Mouse (Mus musculus) thymus, postnatal 25 days (tissue): ENCODE measurements at regions not wholly inside any gene's neighbourhood (a gene's known extent, or its start where the extent isn't known, plus 50 kb on each side); places are given as distances from the start of the nearest gene placed in this dataset.
"Not testable (repeated sequence)": the region's sequence is repeated elsewhere in the genome, so short reads cannot be mapped to it uniquely, and the experiment has no call there.

ENCODE experiments used
- DNase-seq: peaks from one replicate; pipeline ENCODE4 v3.0.0; 2022

DNA sequence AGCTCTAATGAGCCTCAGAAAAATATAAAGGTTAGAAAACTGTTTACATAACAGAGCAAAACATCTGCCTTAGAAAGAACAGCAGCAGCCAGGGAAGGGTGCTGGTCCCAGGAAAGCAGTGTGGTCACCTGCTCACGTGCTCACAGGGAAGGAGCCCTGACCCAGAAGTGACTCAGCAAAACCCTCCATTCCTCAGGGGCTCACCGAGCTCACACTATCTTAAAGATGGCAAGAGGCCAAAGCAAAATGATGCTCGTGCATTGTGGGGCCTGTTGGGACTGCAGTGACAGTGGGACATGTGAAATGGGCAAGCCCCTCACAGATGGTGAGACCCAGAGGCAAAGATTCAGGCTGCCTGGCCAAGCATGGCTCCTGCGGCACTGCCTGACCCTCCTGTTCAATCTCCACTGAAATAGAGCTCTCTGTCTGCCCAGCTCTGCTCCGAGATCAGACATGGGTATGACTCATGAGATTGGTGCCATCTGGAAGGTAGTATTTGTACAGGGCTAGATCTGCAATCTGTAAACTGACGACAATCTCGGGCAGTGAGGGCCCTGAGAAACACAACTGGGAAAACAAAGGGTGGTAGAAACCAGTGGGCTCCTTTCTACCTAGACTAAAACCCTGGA is 138.4 kb downstream of the Tcp10c start:
- DNase-seq: not testable (repeated sequence)

DNA sequence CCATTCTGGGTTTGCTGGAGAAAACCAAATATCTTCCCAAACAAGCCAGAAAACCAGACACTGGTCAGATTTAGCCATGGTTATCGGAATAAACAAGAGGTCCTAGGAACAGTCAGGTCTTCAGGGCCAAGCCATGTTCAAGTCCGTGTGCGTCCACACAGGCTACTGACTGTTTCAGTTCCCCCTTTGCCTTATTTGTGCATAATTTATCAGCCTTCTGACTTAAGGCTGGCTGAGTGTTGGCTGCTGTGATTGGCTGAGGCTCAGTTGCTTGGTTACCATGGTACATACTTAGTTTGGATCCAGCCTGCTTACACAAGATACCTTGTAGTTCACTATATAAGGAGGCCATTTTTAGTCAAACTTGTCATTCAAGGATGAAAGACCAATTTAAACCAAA is 139.5 kb downstream of the Tcp10c start:
- DNase-seq: not testable (repeated sequence)

DNA sequence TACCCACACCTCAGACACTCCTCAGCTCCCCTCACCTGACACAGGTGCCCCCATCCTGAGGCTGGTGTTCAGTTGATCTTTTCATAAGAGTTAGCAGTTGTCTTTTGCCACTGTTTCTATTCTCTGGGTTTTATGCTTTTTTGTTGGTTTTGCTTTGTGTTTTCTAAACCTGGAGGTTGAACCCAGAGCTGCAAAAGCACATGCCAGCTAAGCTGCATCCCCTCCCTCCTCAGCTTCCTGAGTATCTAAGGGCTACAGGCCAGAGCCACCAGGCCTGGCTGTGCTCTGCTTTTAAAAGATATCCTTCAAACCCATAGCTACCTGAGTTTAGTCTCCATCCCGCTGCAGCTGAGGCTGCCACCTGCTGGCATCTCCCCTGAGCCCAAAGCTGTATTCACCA is 140.1 kb downstream of the Tcp10c start:
- not testable (repeated sequence) for DNase-seq

DNA sequence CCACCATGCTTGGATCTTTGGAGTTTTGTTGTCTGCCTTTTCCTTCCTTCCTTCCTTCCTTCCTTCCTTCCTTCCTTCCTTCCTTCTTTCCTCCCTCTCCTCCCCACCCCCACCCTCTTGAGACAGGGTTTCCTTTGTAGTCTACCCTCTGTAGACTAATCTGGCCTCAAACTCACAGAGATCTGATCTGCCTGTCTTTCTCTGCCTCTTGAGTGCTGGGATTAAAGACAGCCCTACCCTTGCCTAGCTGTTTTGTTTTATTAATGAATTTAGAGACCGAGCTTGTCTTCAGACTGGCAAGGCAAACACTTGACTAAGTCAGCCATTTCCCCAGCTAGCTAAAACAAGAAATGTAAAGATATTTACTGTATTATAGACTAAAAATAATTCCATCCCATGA is 150.0 kb downstream of the Tcp10c start:
- DNase-seq: not testable (repeated sequence)

DNA sequence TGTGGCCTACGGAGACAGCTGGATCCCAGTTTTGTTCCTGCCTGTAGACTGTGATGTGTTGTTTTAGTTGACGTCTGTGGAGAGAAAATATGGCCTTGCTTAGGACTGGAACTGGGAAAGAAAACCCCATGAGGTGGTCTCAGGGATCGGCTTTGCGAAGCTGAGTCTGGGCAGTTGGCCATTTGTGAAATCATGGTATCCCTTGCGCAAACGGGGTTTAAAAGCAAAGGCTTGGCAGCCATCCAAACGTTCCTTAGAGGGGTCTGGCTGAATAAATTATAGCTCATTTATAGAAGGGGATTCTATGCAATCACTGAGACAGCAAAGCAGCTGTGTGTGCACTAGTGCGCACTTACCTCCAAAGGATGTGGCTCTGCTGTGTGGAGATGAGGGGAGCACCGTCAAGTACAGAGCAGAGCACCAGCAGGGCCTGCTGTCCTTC is 150.5 kb downstream of the Tcp10c start:
- DNase-seq: not testable (repeated sequence)

DNA sequence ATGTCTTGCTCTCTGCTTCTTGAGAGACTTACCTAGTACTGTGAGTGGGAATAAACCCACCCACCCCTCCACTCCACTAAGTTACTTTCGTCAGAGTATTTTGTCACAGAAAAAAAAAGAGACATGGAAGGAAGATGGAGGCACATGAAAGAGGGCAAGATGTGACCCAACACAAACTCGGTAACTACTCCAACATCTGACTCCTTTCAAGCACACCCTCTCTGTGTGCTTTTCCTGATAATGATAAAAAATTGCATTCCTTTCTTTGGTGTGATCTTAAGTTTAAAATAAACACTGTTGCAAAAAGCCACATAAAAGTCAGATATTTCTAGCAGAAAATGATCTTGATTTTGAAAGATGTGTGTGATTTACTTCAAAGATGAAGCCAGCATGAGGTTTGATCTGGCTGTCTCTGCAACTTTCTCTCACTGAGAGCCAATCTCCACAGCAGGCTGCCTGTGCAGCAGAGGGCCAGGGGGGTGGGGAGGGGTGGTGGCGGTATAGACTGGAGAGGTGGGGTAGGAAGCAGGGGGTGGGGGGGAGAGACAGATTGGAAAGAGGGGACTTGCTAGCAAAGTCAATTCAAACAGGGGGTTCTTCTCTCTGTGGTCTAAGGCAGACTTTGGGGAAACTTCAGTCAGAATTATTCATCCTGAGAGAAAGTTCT is 153.2 kb downstream of the Tcp10c start:
- not testable (repeated sequence) for DNase-seq

DNA sequence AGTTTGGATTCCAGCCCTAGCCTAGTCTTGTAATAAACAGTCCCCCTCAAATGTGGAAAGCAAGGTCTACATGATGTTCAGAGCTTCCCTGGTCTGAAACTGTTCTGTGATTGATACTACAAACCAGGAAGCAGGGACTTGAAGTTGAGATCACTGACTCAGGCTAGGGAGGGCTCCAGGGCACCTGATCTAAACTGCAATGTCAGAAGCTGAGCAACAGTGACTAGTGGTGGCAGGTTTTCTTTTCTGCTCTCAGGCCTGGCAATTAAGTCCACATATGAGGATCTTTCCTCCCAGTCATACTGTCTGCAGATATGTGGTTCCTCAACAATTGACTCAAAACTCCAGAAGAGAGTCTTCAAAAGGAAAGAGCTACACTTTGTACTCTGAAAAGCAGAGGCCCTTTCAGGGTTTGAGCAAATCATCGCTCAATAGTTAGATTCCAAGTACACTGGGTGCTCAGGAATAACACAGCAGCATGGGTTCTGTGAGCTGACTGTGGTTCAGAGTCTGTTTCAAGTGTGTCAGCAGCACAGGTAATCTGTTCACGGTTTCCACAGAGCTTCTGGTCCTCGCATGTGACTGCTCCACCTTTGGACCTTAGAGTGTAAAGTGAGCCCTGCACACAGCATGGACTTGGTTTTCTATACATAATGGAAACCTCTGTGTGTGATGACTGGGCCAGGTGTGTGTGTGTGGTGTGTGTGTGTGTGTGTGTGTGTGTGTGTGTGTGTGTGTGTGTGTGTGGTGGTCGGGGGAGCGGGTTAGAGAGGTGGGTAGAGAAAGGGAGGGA is 165.2 kb downstream of the Tcp10c start:
- not testable (repeated sequence) for DNase-seq

DNA sequence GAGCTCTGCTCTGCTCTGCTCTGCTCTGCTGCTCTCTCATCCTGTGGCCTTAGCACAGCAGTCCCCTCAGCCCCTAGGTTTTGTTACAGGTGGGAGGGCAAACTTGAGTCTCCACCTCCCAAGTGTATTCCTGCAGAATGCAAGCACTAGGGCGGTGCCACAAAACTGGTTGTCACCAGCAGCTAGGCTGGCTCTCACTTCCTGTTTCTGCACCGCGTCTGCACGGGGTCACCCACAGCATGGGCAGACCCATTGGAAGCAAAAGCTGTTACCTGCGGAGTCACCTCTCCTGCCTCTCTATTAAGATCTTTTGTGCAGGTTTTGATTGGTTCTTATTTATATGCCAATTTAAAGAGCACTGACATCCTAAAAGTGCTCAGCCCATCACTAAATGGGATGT is 178.2 kb downstream of the Tcp10c start:
- not testable (repeated sequence) for DNase-seq

DNA sequence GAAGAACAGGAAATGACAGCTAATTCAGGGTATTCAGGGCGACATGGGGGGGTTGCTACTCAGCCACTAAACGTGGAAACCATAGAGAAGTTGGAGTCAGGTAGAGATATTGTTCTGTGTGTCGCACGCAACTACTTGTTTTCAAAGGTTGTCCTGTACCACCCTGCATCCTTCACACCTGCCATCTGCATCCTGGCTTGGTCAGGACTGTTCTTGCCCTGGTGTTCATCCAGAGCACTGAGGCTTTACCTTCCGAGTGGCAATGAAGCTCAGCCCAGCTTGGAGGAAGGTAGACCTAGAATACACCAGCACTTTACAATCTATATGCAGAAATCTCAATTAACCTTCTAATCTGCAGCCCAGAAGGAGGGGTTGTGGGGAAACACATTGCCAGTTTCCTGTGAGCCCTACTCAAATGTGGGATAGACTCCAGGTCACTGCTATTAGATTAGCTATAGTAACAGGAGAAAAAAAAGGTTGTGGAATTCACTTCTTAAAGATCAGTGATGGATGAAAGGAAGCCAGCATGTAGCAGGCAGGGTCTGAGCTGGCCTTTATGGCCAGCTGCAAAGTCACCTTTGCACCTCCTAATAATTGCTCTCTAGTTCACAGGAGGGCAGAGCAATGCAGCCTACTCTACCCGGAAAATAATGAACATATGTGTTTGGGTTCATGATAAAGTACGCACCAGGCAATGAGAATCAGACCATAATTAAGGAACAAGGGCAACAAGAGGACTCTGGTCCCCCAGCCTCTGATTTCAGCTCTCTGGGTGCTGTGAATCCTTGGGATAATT is 186.3 kb downstream of the Tcp10c start:
- DNase-seq: no peak

DNA sequence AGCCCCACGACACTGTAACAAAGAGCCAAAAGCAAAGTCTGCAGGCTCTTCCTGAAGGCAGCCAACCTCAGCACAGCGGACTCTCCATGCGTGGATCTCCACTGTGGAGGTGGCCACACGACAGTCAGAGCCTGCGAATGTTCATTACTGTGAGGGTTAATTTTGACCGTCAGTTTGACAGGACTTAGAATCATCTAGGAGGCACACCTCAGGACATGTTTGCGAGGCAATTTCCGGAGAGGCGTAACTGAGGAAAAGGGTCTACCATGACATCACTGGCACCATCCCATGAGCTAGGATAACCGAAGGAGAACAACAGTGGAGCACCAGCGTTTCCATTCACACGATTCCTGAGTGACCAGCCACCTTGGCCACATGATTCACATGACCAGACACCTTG is 186.9 kb downstream of the Tcp10c start:
- no peak for DNase-seq

DNA sequence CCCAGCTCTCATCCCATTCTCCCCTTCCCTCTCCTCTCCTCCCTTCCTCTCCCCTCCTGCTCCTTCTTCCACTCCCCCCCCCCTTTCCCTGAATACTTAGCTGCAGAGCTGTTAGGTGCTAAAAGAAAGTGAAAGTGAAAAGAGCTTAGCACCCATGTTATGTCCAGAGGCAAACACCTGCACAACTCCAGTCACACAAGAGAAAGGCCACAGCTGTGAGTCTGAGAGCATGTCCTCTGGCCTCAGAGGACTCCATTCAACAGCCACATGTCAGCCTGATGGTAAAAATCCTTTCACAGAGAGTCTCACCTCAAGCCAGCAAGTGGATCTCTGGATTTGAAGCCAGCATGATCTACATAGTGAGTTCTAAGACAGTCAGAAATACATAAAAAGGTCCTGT is 187.9 kb downstream of the Tcp10c start:
- peak; percentile 36 for DNase-seq

DNA sequence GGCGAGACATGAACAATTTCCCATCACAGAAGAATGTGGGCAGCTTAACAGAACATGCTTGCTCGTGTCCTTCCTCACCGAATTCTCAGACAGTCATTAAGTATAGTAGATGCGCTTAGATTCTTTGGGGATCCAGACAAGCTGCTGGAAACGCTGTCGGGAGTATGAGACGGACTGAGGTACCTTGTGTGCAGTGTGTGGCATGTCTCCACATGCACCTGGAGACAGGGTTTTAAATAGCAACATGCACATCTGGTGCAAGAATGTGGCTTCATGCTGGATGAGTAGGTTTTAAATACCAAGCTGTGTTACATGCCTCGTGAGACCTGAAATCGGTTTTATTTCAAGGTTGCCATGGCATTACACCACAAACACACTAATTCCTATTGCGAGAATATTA is 188.5 kb downstream of the Tcp10c start:
- DNase-seq: peak; percentile 35

DNA sequence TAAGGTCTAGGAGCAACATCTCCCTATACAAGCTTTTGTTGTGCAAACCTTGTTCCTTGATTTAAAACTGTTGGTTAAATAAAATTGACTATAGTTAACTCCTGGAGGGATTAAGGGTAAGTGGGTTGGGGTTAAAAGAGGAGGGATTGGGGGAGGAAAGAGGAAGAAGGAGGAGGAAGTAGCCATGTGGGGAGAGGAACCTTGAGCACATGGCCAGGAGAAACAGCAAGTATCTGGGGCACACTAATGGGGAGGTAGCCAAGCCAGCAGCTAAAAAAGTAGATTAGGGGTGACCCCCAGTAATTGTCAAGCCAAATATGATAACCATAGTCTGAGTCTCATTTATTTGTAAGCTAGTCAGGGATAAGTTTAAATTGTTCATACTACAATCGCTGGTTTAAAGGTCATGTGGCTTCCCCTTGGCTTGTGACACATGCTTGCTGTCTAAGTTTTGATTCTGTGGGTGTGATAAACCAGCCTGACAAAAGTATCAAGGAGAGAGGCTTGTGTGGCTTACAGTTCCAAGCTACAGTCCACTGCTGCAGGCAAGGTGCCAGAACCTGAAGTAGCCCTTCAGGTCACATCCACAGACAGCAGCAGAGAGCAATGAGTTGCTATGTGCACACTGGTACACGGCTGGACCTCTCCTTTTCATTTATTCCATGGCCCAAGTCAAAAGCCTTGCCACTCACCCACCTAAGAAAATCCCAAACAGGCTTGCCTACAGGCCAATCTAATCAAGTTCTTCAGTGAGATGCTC is 189.8 kb downstream of the Tcp10c start:
- peak; percentile 19 for DNase-seq

DNA sequence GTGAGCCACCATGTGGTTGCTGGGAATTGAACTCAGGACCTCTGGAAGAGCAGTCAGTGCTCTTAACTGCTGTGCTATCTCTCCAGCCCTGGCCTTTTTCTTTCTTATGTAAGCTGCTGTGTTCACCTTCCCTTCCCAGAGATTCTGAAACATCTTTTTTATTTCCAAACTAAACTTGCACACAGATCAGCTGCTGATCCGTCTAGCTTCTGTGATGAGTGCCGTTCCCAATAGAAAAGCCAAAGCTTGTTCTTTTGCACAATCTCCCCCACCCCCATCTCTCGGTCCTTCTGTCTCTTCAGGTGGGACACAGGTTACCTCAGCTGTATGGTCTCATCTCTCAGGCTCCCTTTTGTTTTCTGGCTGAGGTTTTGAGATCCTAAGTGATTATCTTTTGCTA is 191.9 kb downstream of the Tcp10c start:
- DNase-seq: no peak

DNA sequence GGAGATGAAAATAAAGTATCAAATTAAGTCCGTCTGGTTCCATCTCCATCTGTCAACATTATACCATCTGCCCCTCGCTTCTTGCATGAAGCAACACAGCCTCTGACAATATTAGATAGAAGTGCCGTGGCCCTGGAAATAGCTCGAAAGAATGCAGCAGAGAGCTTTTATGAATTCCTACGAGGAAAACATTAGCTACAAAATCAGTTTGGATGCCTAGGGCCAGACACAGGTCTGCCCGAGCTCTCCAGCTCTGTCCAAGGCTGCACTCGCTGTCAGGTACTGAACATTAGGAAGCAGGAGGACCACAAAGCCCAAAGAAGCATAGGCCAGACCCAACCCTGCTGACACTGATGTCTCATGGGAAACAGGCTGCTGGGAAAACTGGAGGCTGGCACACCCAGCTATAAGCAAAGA is 192.3 kb downstream of the Tcp10c start:
- DNase-seq: no peak

DNA sequence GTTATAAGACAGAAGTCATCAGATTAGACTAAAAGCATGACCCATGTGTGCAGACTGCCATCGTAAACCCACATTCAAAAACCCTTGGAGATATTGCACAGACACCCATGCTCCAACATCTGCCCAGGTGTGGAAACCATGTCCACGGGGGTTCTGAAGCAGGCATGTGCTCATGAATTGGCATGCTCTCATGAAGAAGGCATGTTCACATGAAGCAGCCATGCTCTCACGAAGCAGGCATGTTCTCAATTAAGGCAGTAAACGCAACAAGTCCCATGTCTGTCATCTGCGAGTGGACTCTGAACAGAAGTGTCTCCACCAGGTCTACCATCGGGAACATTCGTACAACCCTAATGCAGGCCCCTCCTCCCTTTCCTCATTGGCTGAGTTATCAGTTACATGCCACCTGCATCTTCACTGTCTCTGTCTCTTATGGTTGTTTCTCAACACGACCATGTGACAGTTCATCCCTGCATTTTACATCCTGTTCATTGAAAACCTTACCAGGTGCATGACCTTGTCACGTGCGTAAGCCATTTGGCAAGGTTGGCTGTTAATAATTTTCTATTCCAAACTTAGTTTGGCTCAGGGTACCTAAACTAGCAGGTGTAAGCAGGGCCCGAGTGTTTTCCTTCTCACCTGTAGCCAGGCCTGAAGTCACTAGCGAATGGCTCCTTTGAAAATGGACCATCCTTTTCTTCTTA is 193.4 kb downstream of the Tcp10c start:
- DNase-seq: no peak

DNA sequence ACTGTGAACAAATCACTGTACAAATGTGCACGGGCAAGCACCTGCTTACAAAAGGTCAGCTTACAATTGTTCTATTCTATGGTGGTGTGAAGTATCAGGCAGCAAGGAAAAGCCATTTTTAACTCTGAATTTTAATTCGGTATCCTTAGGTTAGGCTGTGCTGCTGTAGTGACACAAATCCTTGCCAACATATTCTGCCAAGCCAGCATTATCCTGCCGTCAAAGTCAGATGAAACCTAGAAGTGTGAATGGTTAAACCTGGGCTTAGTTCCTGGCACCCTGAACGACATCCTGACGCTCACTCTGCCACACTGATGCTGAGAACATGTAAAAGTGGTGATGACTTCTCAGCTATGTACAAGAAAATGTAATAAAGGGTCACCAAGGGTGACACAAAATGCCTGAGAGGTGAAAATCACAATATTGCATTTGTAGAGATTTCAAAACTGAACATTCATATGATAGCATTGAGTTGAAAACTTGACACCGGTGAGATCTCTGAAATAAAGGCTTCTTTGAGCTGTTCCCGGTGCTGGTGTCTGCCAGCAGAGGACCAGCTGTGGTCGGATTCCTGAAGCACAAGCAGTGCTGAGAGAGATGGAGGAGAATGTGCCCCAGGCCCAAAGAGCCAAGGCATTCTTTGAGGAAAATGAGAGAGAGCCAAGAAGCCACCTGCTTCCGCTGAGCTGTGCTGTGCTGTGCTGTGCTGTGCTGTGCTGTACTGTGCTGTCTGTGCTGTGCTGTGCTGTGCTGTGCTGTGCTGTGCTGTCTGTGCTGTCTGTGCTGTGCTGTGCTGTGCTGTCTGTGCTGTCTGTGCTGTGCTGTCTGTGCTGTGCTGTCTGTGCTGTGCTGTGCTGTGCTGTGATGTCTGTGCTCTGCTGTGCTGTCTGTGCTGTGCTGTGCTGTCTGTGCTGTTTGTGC is 195.9 kb downstream of the Tcp10c start:
- DNase-seq: no peak

DNA sequence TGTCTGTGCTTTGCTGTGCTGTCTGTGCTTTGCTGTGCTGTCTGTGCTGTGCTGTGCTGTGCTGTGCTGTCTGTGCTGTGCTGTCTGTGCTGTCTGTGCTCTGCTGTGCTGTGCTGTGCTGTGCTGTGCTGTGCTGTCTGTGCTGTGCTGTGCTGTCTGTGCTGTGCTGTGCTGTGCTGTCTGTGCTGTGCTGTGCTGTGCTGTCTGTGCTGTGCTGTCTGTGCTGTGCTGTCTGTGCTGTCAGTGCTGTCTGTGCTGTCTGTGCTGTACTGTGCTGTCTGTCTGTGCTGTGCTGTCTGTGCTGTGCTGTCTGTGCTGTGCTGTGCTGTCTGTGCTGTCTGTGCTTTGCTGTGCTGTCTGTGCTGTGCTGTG is 196.5 kb downstream of the Tcp10c start:
- not testable (repeated sequence) for DNase-seq

DNA sequence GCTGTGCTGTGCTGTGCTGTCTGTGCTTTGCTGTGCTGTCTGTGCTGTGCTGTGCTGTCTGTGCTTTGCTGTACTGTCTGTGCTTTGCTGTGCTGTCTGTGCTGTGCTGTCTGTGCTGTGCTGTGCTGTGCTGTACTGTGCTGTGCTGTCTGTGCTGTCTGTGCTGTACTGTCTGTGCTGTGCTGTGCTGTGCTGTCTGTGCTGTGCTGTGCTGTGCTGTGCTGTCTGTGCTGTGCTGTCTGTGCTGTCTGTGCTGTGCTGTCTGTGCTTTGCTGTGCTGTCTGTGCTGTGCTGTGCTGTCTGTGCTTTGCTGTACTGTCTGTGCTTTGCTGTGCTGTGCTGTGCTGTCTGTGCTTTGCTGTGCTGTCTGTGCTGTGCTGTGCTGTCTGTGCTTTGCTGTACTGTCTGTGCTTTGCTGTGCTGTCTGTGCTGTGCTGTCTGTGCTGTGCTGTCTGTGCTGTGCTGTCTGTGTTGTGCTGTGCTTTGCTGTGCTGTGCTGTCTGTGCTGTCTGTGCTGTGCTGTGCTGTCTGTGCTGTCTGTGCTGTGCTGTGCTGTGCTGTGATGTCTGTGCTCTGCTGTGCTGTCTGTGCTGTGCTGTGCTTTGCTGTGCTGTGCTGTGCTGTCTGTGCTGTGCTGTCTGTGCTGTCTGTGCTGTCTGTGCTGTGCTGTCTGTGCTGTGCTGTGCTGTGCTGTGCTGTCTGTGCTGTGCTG is 197.5 kb downstream of the Tcp10c start:
- not testable (repeated sequence) for DNase-seq

DNA sequence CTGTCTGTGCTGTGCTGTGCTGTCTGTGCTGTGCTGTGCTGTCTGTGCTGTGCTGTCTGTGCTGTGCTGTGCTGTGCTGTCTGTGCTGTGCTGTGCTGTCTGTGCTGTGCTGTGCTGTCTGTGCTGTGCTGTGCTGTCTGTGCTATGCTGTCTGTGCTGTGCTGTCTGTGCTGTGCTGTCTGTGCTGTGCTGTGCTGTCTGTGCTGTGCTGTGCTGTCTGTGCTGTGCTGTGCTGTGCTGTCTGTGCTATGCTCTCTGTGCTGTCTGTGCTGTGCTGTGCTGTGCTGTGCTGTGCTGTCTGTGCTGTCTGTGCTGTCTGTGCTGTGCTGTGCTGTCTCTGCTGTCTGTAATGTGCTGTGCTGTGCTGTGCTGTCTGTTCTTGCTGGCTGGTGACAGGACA is 198.5 kb downstream of the Tcp10c start:
- DNase-seq: not testable (repeated sequence)
